Mouse (Mus musculus) adrenal gland, adult 8-10 months (tissue): ENCODE data around the gene BC107364. TPM values are rescaled to one million over a fixed set of nuclear protein-coding genes. Genes with fewer than 3 reads are reported as not detected.
"Not testable (repeated sequence)": the region's sequence is repeated elsewhere in the genome, so short reads cannot be mapped to it uniquely, and the experiment has no call there.

ENCODE experiments used
- DNase-seq: peaks from one replicate; pipeline ENCODE4 v3.0.0; 2022
- total RNA-seq, 4 experiments: library from RNA; stranded (reverse); gene quantifications; 2 replicates each; pipeline ENCODE4 v1.2.4; 2022

BC107364 gene
- total RNA-seq, 4 experiments from 2014 or later: not detected

- DNase-seq: not testable (repeated sequence)
These were observed 847 bp downstream of the BC107364 start for GRCm38 (mm10) chr3:96451181-96451737.

DNA sequence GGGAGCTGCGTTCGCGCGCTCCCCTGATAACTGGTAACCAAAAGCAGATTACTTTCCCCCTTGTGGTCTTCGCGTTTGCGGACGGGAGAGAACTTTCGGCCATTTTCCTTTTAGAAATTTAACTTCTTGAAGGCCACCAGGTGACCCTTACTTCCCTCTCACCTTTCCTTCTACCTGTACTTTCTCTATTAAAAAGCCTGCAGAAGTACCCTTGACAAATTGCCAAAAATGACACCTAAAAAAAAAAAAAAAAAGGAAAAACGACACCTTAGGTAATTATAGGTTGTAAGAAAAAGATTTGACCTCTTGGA lies 1.6 kb downstream of the BC107364 start:
- DNase-seq: not testable (repeated sequence)

- DNase-seq: not testable (repeated sequence)
These were observed 2.1 kb downstream of the BC107364 start for GRCm38 (mm10) chr3:96449762-96450585.

DNA sequence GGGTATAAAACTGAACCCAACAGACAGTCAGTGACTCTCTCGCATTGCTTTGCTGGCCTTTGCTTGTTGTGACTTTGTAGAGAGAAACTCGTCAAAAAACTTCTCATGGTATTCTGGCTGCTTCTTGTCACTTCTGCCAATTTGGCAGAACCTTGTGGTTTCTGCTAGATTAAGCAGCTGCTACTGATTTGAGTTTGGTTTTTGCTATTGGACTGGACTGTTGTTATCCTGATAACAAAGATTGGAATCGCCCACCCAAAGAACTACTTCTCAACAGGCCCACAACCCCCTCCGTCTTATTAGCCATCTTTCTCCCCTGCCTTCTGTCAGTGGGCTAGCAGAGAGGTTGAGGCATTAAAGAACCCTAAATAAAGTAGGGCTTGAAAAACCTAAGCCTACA lies 6.7 kb downstream of the BC107364 start:
- DNase-seq: no peak

- DNase-seq: no peak
These were observed 11.5 kb downstream of the BC107364 start for GRCm38 (mm10) chr3:96440578-96440977.

DNA sequence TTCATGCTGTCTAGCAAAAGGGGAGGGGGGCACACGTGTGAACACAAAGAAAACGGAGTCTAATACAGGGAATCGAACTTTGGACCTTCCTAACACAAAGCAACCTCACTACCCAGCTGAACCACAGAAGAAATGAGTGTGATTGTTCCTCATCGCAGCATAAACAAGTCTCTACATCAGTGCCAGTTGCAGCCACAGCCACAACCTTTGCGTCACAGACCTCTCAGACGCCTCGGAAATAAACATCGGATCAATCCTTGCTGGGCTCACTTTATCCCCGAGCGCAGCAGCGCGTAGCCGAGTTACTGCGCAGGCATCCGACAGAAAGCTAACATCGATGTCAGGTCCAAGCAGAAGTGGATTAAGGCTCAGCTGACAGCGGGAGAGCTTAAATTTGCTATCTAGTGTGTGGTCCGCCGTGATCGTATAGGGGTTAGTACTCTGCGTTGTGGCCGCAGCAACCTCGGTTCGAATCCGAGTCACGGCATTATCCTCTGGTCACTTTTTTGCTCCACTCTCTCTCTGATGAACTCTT lies 16.5 kb downstream of the BC107364 start:
- no peak for DNase-seq

- no peak for DNase-seq
These were observed 19.9 kb downstream of the BC107364 start for GRCm38 (mm10) chr3:96432207-96432606.

DNA sequence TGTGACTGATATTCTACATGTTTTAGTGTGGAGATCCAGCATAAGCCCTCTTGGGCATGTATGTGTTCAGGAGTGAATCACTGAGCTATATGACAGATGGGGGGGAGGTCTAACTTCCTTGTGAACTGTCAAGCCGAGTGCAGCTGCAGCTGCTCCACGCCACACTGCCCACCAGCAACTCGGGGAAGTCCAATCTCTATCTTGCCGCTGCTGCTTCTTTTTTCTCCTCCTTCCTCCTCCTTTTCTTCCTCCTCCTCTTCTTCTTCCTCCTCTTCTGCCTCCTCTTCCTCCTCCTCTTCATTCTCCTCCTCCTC lies 22.3 kb downstream of the BC107364 start:
- no peak for DNase-seq

DNA sequence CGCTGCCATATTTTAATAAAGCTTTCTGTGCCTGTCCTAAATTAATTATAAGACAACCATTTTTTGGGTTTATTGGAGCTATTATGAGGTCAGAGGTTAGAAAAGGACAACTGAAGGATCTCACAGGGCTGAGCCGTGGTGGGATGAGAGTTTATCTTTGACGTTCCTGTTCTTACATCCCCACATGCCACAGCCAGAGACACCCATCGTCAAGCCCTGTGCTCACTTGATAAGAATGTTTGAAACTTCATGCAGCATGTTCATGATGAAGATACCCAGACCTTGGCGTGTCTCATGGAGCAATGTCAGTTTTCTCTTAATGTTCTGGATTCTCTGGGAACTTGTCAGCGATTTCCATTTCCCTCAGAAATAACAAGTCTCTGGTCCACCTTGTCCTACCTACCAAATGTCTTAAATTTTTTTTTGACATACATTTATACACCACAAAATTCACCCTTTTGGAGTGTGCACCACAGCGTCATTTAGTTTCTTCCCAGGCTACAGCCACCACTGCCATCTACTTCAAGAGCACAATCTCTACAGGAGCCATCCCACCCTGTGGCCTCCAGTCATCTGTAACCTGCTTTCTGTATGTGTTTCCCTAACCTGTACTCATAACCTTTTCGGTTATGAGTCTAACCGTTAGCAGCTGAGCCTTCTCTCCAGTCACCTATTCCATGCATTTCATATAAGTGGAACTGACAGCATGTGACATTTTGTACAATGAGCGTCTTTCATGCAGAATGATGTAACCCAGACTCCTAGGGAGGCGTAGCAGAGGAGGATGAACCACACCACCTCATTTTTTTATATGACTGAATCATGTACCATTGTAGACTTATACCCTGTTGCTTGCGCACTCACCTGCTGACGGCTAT lies 22.9 kb downstream of the BC107364 start:
- DNase-seq: no peak

- DNase-seq: peak; percentile 32
These were observed 24.2 kb downstream of the BC107364 start for GRCm38 (mm10) chr3:96427761-96428462.

DNA sequence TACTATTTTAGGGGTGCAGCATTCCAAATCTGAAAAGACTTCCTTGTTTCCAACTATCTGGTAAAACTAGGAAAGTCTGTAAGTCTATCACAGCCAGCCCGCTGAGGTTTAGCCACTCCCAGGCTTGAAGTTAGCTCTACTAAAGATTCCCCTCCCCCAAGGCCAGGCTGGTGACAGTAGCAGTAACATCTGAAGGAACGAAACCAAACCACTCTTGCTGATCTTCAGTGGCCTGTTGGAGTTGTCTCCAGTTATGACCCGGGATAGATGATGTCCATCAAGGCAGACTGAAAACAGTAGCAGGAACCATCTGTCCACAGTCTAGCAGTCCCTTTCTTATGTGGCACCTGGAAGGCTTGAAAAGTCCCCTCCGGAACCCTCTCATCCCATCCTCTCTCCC lies 24.8 kb downstream of the BC107364 start:
- no peak for DNase-seq

DNA sequence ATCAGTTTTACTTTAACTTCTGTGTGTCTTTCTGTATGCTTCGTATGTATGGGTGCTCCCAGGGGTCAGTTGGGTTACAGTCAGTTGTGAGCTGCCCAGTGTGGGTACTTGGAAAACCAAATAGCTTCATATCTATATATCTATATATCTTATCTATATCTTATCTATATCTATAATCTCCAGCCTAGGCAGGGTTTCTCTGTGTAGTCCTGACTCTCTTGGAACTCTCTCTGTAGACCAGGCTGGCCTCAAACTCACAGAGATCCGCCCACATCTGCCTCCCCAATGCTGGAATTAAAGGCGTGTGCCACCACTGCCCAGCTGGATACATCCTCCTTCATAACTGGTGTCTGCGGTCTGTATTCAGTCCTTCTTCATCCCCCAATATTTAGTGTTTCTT lies 25.8 kb downstream of the BC107364 start:
- no peak for DNase-seq

- not testable (repeated sequence) for DNase-seq
These were observed 27.7 kb downstream of the BC107364 start for GRCm38 (mm10) chr3:96424447-96424846.

- DNase-seq: no peak
These were observed 28.2 kb downstream of the BC107364 start for GRCm38 (mm10) chr3:96423889-96424288.

GRCm38 (mm10) chr3:96420796-96421195 lies 31.3 kb downstream of the BC107364 start:
- DNase-seq: no peak

DNA sequence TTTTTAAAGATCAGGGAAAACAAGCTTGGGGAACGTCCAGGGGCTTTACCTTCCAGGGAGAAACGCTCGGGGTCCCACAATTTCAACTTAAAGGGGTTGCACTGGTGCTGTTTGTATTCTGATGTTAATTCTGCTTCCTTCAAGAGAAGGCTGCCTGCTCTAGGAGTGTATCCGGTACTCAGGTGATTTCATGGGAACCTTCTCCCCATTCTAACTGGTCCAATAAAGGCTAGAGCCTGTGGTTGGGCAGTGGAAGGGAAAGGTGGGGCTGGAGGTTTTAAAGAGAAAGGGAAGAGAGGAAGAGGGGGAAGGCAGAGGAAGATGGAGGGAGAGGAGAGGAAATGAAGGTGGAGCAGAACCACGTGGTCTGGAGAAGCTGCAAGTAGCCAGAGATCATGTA lies 33.2 kb downstream of the BC107364 start:
- not testable (repeated sequence) for DNase-seq

- DNase-seq: no peak
These were observed 34.0 kb downstream of the BC107364 start for GRCm38 (mm10) chr3:96417850-96418815.

DNA sequence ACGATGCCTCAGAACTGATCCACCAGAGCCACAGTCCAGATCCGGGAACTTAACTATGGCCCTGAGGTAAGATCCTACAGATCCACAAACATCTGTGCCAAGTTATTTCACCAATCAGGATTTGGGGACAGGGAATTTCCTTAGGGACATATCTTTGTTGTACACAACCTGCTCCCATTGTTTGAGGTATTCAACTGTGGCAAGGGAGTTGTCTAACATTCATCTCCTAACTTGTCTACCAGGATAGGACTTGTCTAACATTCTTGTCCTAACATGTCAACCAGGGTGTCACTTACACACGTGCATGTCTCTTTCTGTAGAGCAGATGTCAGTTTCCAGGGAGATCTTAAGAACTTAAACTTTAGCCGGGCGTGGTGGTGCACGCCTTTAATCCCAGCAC lies 35.5 kb downstream of the BC107364 start:
- DNase-seq: no peak

DNA sequence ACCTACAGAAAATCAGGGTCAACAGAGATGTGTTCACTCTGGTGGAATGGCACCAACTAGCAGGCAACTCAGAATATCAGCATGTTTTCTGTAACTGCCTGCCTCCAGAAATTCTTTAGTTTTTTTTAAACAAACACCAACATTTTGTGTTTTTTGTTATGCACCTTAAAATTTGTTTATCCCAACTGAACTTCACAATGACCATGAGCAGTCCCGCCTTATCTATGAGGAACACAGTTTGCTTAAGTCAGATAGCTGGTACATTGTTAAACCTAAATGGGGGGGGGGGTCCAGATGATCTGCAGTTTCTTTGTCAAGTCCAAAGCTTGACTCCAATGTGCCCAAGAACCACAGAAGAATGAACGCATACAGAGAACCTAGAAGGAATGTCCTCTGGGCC lies 36.0 kb downstream of the BC107364 start:
- no peak for DNase-seq

DNA sequence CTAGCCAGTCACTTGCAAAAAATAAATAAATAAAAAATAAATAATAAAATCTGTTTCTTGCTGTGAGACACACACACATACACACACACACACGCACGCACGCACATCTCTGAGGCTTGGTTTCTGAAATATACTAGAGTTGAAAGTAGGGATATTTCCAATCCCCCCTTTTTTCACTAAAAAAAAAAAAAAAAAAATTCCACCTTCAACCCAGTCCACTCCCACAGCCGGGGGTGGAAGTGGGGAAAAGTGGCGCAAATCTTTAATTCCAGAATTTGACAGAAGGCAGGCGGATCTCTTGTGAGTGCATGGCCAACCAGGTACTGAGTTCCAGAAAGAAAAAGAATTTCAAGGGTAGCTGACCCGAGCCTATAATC lies 37.2 kb downstream of the BC107364 start:
- DNase-seq: no peak
